Mouse (Mus musculus) spleen, postnatal 10 days (tissue): ENCODE measurements around the gene Rpl39.
"Not testable (repeated sequence)": the region's sequence is repeated elsewhere in the genome, so short reads cannot be mapped to it uniquely, and the experiment has no call there.

Experiments
- DNase-seq, 2 experiments: peaks; one replicate each; pipeline ENCODE4 v3.0.0; 2021 to 2022; ENCODE audit warnings: low spot score in 2 of 2

The Rpl39 gene

DNA sequence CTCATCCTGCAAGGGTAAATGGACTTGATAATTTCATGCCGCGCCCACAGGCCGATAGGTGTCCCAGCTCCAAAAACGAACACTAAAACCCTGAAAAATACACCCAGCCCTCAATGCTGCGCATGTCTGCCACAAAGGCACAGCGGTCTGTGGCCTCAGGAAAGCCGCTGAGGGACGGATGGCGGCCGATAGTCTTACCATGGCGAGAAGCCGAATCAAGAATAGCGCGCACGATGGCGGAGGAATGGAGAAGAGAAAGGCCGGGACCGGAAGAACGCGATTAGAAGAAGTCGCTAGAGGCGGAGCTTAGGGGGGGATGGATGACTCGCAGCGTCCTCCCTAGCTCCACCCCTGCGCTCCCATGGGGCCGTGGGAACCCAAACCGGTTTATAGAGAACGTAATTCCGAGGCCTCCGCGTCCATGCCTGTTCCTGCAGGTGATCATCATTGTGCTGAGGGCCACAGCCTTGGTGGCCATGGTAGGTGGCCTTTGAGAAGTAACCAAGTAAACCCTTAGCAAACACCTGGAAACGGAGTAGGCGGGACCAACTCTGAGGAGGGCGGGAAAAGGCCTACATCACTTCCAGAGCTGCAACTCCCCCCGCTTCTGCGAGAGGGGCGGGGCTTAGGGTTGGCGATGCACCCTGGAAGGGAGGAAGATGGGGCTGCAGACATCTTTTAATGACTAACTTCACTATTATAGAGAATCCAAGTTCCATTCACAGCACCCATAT lies at the start of gene Rpl39:
Gene Rpl39, minus strand, starts transcription at position 476 of the 734 bp plus-strand sequence.
- peak; percentile 77 to 91 for DNase-seq

DNA sequence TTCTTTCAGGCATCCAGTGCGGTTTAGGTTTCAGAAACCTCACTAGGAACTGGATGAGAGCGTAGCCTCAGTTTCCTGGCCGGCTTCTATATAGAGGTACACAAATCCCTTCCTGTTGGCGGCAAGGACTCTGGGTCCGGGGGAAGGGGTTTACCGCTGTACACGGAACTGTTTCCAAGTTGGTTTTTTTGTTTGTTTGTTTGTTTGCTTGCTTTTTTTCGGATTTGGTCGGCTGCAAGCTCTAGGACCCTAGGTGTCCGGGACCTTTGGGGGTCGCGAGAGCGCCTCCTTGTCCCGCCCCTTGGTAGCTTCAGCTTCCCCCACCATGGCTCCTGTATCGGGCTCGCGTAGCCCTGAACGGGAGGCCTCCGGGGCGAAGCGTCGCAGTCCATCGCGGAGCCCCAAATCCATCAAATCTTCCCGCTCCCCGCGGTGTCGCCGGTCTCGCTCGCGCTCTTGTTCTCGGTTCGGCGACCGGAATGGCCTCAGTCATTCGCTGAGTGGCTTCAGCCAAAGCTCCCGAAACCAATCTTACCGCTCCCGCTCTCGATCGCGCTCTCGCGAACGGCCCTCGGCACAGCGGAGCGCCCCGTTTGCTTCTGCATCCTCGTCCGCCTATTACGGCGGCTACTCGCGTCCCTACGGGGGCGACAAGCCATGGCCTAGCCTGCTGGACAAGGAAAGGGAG lies 41.6 kb upstream of the Rpl39 start, which contains the start of gene Nkap:
Gene Nkap, plus strand, starts transcription at position 125 of the 688 bp plus-strand sequence.
- DNase-seq: peak; percentile 63 to 79

DNA sequence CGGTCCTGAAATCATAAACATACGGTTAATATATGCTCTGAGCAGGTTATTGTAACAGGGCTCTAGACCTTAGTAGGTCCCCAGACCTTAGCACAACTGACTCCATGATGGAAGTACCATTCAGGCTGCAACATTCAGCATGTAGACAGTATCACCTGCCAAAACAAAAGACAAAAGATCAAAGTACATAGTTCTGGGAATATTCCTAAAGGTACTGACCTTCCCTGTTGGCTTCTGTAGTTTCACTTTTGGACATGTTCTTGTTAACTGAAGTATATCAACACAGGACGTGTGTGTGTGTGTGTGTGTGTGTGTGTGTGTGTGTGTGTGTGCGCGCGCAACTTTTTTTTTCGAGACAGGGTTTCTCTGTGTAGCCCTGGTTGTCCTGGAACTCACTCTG lies 40.3 kb upstream of the Rpl39 start:
- DNase-seq: no peak

DNA sequence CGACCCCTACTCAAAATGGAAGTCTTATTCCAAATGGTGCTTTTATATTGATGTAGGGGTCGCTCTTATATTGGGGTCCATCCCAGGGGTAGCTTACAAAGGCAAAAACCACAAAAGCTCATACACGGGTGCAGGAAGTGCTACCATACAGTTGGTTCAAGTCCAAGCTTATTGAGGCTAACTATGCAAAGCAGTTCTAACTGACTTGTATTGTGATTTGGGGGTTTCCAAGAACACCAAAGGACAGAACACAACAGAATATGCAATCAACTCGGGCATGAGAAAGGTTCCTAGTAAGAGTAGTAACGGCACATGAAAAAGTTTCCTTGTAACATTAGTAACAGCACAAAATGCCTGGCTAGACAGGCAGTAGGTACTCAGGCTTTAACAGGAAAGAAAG lies 35.0 kb upstream of the Rpl39 start:
- no peak for DNase-seq

DNA sequence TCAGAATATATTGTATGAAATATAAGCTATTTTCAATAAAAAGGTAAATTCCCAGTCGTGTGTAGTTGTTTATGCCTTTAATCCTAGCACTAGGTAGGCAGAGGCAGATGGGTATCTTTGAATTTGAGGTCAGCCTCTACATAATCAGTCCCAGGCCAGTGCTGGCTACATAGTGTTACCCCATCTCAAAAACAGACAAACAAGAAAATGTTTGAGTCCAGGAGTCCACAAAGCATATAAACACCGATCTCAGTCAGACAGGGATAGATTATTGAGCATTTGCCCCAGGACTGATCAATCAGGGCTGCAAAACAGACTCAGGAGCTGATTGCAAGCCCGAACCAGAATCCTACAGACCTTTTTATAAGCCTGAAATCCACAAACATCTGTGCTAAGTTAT lies 34.4 kb upstream of the Rpl39 start:
- DNase-seq: no peak

DNA sequence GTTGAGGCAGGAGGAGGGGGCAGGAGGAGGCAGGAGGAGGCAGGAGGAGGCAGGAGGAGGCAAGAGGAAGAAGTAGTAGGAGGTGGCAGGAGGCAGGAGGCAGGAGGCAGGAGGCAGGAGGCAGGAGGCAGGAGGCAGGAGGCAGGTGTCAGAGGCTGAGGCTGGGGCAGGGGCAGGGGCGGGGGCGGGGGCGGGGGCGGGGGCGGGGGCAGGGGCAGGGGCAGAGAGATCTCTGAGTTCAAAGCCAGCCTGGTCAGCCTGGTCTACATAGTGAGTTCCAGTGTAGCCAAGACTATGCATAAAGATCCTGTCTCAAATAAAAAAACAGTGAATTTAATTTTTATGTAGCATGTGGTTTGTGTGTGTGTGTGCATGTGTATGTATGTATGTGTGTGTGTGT lies 31.9 kb upstream of the Rpl39 start:
- DNase-seq: no peak

DNA sequence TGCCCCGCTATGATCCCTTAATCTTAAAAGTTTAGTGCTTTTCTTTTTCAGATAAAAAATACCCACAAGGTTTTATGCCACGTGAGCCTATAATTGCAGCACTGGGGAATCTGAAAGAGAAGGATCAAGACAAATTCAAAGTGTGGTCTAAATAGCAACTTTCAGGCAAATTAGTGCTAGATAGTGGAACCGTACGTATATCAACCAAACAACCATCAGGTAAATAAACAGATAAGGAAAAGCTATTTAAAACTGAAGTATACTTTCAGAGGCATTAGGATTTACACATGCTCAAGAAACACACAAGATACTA lies 25.6 kb upstream of the Rpl39 start:
- DNase-seq: no peak

DNA sequence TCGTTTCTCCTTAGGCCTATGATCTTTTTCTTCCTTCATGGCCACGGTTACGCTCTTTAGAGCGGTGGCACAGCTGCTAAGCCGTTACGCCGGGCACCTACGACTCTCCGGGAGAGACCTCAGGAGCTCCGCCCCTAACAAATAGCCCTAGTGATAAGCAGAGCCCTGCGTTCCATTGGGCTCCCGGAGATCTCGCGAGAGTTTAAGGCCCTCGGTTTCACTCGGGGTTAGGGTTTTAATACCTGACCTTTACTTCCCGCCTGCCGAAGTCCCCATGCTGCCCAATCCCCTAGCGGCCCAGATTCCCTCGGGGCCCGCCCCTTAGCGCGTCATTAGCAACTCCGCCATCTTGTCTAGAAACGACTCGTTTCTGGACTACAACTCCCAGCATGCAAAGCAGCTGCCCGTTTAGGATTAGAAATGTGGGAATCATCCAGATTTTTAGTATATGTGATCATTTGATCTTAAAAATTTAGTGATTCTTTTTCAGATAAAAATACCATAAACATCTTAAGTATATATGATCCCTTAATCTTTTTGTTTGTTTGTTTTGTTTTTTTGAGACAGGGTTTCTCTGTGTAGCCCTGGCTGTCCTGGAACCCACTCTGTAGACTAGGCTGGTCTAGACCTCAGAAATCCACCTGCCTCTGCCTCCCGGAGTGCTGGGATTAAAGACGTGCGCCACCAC lies 25.1 kb upstream of the Rpl39 start, which contains the start of gene Upf3b:
Gene Upf3b, minus strand, starts transcription at position 130 of the 688 bp plus-strand sequence.
- DNase-seq: peak; percentile 78 to 94

DNA sequence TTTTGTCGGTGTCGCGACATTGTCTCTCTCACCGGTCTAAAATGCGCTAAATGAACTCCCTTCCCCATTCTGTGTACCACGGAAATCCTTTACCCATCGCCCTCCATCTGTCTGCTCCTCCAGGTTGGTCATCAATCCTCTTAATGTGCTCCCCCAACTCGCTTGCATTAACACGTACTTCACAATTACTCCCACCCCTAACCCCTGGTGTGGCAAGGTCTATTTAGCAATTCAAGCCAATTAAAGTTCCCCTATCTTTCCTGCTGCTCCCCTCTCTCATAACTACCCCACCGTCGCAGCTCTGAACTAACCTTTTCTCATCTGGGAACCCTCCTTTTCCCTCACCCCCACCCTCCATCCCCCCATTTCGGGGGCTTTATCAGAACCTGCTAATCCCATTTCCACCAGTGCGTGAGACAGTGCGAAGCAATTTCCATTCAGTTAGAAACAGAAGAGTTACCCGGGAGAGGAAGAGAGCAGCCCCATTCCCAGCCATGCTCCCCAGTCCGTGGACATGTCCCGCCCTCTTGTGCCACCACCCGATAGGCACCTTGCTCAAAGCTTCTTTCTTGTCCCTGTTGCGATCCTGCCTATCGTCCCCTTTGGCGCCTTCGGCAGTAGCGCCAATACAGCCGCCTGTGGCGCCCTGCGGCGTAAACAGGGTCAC lies 24.5 kb upstream of the Rpl39 start:
- no peak for DNase-seq

DNA sequence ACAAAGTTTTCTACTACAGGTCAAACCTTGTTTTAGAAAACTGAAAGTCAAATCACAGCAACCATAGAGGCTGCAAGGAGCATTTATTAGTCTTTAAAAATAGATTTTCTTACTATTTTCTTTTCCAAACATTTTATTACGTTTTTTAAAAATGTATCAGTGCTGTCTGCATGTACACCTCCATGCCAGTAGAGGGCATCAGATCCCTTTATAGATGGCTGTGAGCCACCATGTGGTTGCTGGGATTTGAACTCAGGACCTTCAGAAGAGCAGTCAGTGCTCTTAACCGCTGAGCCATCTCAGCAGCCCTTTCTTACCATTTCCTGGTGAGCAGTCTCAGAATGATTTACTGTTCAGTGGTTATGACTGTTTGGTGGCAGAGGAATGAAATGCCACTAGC lies 18.6 kb upstream of the Rpl39 start:
- no peak for DNase-seq

DNA sequence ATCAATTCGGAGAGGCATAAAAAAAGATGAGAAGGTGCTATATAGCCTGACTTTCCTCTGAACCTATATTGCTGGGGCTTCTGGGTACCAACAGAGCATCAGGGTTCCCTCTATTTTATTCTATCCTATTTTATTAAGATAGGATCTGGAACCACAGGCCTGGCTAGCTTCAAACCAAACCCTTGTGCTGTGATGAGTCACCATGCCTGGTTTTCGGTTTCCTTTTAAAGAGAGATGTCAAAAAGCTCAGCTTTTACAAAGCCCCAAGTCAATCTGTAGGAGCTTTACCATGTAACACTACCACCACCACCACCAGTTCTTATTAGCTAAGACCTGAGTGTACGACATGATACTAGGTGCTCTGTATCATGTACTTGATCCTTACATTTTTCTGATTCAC lies 13.5 kb upstream of the Rpl39 start:
- DNase-seq: no peak

DNA sequence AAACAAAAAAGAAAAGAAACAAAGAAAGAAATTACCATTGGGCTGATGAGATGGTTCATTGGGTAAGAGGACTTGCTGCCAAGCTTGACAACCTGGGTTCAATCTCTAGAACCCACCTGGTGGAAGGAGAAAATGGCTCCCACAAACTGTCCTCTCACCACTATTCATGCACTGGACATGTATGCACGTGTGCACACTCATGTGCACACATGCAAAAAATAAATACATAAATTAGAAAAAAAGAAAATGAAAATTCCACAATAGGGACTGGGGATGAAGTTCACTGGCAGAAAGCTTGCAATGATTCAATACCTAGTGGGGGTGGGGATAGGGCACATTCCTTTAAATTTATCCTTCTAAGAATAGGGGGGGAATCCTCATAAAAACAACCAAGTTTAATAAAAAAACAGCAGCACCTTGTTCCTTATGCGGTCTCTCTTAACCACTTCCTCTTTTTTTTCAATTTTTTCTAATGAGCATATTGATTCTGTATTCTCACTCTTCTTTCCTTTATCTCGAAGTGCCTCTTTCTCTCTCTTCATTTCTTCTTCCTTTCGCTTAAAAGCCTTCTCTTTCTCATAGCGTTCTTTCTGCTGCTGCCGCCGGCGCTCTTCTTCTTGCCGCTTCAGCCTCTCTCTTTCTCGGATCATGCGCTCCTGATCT lies 10.0 kb upstream of the Rpl39 start:
- DNase-seq: no peak

DNA sequence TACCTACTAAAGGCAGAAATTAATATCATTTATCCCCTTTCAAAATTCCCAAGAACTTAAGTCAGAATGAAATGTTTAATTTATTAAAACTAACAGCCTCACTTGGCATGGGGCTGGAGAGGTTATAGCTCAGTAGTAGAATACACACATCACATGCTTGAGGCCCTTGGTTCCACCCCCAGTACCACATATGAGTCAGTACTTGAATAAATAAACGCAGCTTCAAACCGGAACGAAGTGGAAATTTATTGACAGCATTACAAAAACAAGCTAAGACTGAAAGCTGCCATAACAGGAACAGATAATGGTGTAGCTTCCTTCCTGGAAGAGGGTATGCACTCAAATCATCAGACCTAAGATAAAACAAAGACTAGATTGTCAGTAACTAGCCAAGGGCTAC lies 6.3 kb upstream of the Rpl39 start:
- DNase-seq: no peak

DNA sequence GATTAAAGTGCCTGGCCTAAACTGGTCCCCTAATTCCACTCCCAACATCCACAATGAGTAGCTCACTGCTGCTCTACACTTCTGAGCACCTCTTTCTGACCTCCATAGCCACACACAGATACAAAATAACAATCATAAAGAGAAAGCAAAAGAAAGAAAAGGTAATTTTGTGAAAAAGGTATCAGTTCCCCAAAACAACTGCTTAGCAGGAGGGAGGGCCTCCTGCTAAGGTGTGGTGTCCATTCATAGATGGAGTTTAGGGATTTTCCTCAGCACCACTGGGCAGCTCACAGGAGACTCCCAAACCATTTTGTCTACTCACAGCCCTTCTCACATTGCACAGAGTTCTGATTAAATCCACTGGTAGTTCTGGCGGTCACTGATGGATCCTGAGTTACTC lies 3.6 kb upstream of the Rpl39 start:
- no peak for DNase-seq

DNA sequence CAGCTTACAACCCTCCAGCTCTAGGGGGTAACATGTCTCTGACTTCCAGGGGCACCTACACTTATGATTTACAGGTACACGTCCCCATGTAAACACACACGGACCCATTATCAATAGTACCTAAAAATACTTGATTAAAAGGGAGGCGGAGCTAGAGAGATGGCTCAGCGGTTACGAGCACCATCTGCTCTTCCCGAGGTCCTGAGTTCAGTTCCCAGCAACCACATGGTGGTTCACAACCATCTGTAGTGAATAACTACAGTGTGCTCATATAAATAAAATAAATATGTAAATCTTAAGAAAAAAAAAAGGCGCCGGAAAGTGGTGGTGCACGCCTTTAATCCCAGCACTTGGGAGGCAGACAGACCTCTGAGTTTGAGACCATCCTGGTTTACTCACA lies 463 bp upstream of the Rpl39 start:
- peak in 1 of 2 experiments; percentile 18 for DNase-seq

DNA sequence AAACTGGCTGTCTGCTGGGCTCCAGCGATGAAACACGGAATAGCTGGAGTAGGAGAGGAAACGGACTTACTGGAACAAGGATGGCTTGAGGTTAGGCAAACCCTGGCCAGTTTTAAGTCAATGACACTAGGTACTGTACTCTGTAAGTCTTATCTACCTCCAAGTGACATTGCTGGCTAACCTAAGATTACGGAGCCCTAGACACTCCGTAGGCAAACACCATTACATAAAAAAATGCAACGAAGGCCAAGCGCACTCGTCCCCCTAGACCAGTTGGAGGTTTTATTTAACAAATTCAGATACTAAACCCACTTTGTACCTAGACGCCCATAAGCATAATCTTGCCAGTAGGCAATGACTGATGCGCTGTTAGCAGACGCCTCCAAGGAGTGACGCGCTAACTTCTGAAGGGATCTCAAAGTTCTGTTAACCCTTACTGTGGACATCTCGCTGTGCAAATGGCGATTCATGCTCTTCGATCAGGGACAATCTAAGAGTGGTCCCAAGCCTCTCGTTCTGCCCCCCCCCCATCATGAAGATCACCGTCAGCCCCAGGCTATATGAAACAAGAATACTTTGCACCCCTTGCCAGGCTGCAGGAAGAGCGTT lies 780 bp downstream of the Rpl39 start:
- peak; percentile 15 to 28 for DNase-seq

DNA sequence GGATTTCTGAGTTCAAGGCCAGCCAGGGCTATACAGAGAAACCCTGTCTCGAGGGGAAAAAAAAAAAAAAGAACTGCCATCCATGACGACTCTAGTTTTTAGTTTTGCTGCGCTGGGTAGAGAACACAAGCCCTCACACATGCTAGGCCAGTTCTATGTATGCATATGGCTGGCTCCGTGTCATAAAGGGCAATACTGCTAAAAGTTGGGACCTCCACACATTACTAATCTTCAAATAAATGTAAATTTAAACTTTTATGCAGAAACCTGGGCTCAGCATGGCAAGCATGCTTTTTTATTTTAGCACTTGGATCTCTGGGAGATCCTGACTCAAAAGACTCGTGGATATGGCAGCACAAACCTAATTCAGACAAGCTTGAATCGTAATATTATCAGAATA lies 4.0 kb downstream of the Rpl39 start:
- DNase-seq: no peak

DNA sequence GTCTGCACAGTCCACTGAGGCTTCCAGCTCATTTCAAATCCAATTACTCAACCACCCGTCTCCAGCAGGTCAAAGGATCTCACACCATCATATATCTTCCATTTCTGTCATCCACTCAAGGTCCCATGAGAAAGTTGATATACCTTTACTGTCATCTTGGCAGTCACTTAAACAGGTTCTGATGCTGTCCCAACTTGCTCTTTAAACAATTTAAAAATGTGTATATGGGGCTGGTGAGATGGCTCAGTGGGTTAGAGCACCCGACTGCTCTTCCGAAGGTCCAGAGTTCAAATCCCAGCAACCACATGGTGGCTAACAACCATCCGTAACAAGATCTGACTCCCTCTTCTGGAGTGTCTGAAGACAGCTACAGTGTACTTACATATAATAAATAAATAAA lies 4.9 kb downstream of the Rpl39 start:
- not testable (repeated sequence) for DNase-seq

DNA sequence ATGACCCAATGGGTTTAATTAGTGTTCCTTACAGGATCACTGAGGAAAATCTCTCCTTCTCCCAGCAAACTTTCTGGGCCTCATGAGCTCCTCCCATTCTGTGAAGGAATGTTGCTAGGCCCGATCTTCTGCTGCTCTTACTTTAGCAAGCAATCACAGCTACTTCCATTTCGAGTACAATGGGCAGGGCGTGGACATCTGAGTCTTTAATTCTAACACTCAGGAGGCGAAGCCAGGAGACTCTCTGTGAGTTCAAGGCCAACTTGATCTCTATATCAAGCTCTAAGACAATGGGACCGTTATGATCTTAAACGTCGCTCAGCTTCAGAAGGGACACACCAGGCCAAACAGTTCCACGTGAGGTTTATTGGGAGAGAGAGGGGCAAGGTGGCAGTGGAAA lies 8.6 kb downstream of the Rpl39 start:
- no peak for DNase-seq

DNA sequence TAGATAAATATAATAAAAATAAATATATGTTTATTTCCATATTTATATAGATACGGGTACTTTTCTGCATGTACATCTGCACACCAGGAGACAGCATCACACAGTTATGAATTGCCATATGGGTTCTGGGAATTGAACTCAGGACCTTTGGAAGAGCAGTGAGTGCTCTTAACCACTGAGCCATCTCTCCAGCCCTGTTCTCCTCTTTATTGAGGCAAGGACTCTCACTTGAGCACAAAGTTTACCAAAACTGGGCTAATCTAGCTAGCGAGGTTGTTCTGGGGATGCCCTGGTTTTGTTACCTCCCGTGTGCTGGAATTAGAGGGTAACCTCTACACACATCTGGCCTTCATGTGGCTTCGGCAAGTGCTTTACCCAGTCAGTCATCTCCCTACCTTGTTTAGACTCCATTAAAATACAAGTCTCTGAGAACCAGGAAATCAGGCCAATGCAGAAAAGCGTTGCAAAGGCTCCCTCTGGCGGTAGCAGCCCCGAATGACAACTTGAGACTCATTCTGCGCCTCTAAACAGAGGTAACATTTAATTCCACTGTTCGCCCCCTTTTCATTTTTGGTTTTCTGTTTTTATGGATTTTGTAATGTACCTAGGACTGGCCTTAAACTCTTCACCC lies 10.8 kb downstream of the Rpl39 start:
- peak; percentile 51 to 71 for DNase-seq

DNA sequence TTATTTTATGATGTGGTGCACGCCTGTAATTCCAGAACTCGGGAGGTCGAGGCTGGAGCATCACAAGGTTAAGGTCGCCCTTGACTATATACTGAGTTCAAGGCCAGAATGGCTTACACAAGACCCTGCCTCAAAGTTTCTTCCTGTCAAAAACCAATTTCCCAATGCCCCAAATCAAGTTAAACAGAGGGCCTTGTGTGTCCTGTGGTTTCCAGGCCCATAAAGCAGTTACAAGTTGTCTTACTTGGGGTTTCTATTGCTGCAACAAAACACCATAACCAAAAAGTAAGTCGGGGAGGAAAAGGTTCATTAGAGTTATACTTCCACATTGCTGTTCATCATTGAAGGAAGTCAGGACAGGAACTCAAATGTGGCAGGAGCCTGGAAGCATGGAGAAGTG lies 16.4 kb downstream of the Rpl39 start:
- no peak for DNase-seq
